Mouse (Mus musculus) cortical plate, adult 2 months (tissue): Measurements from ENCODE around the gene Vav2. TPM values are rescaled to one million over a fixed set of nuclear protein-coding genes. Genes with fewer than 3 reads are reported as not detected.

ENCODE experiments used
- H3K27ac ChIP-seq: fragments of 200-500 bp; 2 replicates; pipeline ENCODE4 v1.5.1; 2012; ENCODE audit warnings: low read length, control low read depth, inconsistent platforms; ENCODE audit not compliant: insufficient read depth
- H3K4me1 ChIP-seq: fragments of 200-500 bp; 2 replicates; pipeline ENCODE4 v1.6.1; 2011; ENCODE audit warnings: low read length; ENCODE audit not compliant: control insufficient read depth, insufficient read depth
- H3K4me3 ChIP-seq: fragments of 200-500 bp; 2 replicates; pipeline ENCODE4 v1.5.1; 2011; ENCODE audit warnings: mild to moderate bottlenecking, low read length, control low read depth; ENCODE audit not compliant: insufficient read depth
- CTCF ChIP-seq: fragments of 200-500 bp; IDR thresholded peaks from 2 replicates; pipeline ENCODE4 v1.5.1; 2011; ENCODE audit warnings: mild to moderate bottlenecking, control low read depth, low read length; ENCODE audit not compliant: insufficient read depth; ENCODE audit errors: extremely low read depth
- POLR2A ChIP-seq: fragments of 200-500 bp; IDR thresholded peaks from 2 replicates; pipeline ENCODE4 v1.6.1; 2011; ENCODE audit warnings: mild to moderate bottlenecking, low read length, control low read depth; ENCODE audit not compliant: insufficient read depth; ENCODE audit errors: extremely low read depth
- polyA plus RNA-seq: library from polyadenylated mRNA; depleted of rRNA; stranded (reverse); fragments of >200 nt; gene quantifications from 2 replicates; pipeline ENCODE4 v1.2.3, GENCODE M21; 2012

Vav2 gene
- polyA plus RNA-seq, 1 experiment, result 10.4 TPM

GRCm38 (mm10) chr2:27462901-27463300 lies 36.1 kb upstream of the Vav2 start:
- H3K27ac ChIP-seq, result no peak overlapping the region
- no peaks in the 10 kb centered on the region for H3K4me1 ChIP-seq
- no peak for TF ChIP-seq CTCF
- TF ChIP-seq POLR2A, result no peak
- no peak overlapping the region for H3K4me3 ChIP-seq

GRCm38 (mm10) chr2:27461881-27462660 lies 35.2 kb upstream of the Vav2 start:
- Histone ChIP-seq H3K4me1 (no peaks in the 10 kb centered on the region), H3K27ac (no peak overlapping the region), H3K4me3 (no peak overlapping the region)
- TF ChIP-seq CTCF, result no peak
- no peak for TF ChIP-seq POLR2A

GRCm38 (mm10) chr2:27460651-27461050 lies 33.8 kb upstream of the Vav2 start:
- Histone ChIP-seq H3K27ac (no peak overlapping the region), H3K4me1 (no peaks in the 10 kb centered on the region), H3K4me3 (no peak overlapping the region)
- TF ChIP-seq POLR2A (no peak), CTCF (no peak)

- Histone ChIP-seq H3K4me1 (no peaks in the 10 kb centered on the region), H3K4me3 (no peak overlapping the region), H3K27ac (no peak overlapping the region)
- TF ChIP-seq POLR2A (no peak), CTCF (no peak)
Measured at GRCm38 (mm10) chr2:27460163-27460562, 33.3 kb upstream of the Vav2 start.

GRCm38 (mm10) chr2:27459735-27460134 lies 32.9 kb upstream of the Vav2 start:
- no peaks in the 10 kb centered on the region for H3K4me1 ChIP-seq
- no peak overlapping the region for H3K4me3 ChIP-seq
- TF ChIP-seq POLR2A (no peak), CTCF (no peak)
- H3K27ac ChIP-seq, result no peak overlapping the region

GRCm38 (mm10) chr2:27450226-27450625 lies 23.4 kb upstream of the Vav2 start:
- Histone ChIP-seq H3K4me3 (no peak overlapping the region), H3K4me1 (no peaks in the 10 kb centered on the region), H3K27ac (no peak overlapping the region)
- TF ChIP-seq CTCF (no peak), POLR2A (no peak)

- Histone ChIP-seq H3K4me3 (no peak overlapping the region), H3K27ac (no peak overlapping the region), H3K4me1 (peaks cover 3% of the 10 kb centered on the region; the same call in 1 of the 2 replicates)
- TF ChIP-seq POLR2A (no peak), CTCF (no peak)
Measured at GRCm38 (mm10) chr2:27447782-27448181, 20.9 kb upstream of the Vav2 start.

GRCm38 (mm10) chr2:27446812-27447211 lies 20.0 kb upstream of the Vav2 start:
- Histone ChIP-seq H3K4me1 (peaks cover 3% of the 10 kb centered on the region; the same call in 1 of the 2 replicates), H3K4me3 (no peak overlapping the region)
- TF ChIP-seq CTCF (no peak), POLR2A (no peak)

GRCm38 (mm10) chr2:27445910-27446309 lies 19.1 kb upstream of the Vav2 start:
- TF ChIP-seq CTCF, result no peak
- TF ChIP-seq POLR2A, result no peak
- H3K4me3 ChIP-seq, result no peak overlapping the region
- no peak overlapping the region for H3K27ac ChIP-seq
- H3K4me1 ChIP-seq, result peaks cover 3% of the 10 kb centered on the region; the same call in 1 of the 2 replicates

More at GRCm38 (mm10) chr2:27446812-27447211, 20.0 kb upstream of the Vav2 start:
- H3K27ac ChIP-seq, result no peak overlapping the region

- peak overlapping the region; percentile 89 for H3K4me3 ChIP-seq
- peaks cover 3% of the 10 kb centered on the region; the same call in 1 of the 2 replicates for H3K4me1 ChIP-seq
- no peak overlapping the region for H3K27ac ChIP-seq
- TF ChIP-seq CTCF (no peak), POLR2A (no peak)
Measured at GRCm38 (mm10) chr2:27443450-27443708, 16.5 kb upstream of the Vav2 start.
